Mouse (Mus musculus): Measurements from ENCODE around the gene Zfp607a. TPM values are rescaled to one million over a fixed set of nuclear protein-coding genes. Genes with fewer than 3 reads are reported as not detected.

Gene Zfp607a
- 0.72 and 1.7 TPM in 2 replicates for polyA plus RNA-seq (2012; rRNA removed)

DNA sequence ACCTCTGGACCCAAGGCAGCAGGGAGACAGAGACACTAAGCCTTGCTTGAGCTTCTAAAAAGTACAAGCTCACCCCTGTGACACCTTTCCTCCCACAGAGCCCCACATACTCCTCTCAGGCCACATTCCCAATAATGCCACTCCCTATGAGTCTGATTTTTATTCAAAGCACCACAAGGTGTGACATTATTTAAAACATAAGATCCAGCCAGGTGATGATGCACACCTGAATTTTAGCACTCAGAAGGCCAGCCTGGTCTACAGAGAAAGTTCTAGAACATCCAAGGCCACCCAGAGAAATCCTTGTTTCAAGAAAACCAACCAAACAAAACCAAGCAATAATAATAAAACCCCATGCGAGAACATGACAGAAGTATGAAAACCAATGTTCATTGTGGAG, at the start of gene Zfp607a:
Gene Zfp607a, plus strand, starts transcription at position 301 of the 400 bp plus-strand sequence.
- Histone ChIP-seq H3K4me3 (replicated peaks; ENCODE audit: extremely low read depth, low read depth, low read length) (no peak within 1 kb of the TSS), H3K4me1 (ENCODE audit: control insufficient read depth, insufficient read depth, low read length) (peaks cover 5% of the 10 kb centered on the region)
- DNase-seq, result no peak
- WGBS, result 94% methylated on average over 1 of the region's 1 CpGs
- no peak for TF ChIP-seq POLR2A (IDR thresholded peaks at IDR 0.05; ENCODE audit: borderline replicate concordance, extremely low read depth, low read depth, low read length)
- no peak for TF ChIP-seq CTCF (IDR thresholded peaks at IDR 0.05; ENCODE audit: insufficient read depth, low read length)

DNA sequence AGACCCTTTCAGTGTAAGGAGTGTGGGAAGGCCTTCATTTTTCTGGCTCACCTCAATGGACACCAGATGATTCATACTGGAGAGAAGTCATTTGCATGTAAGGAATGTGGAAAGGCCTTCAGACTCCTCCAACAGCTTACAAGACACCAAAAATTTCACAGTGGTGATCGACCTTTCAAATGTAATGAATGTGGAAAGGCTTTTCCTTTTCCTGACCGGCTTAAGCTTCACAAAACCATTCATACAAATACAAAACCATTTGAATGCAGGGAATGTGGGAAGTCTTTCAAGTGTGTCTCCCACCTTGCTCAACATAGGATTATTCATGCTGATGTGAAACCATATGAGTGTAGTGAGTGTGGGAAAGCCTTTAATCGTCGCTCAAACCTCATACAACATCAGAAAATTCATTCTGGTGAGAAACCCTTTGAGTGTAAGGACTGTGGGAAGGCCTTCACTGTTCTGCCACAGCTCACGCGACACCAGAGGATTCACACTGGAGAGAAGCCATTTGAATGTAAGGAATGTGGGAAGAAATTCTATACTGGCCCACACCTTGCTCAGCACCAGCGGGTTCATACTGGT, 38.7 kb upstream of the Zfp607a start:
- H3K4me1 ChIP-seq (ENCODE audit: control insufficient read depth, insufficient read depth, low read length), result no peaks in the 10 kb centered on the region
- 96% methylated on average over 7 of the region's 7 CpGs for WGBS
- no peak overlapping the region for H3K4me3 ChIP-seq (replicated peaks; ENCODE audit: extremely low read depth, low read depth, low read length)
- DNase-seq, result no peak
- TF ChIP-seq CTCF (IDR thresholded peaks at IDR 0.05; ENCODE audit: insufficient read depth, low read length) (no peak), POLR2A (IDR thresholded peaks at IDR 0.05; ENCODE audit: borderline replicate concordance, extremely low read depth, low read depth, low read length) (no peak)

DNA sequence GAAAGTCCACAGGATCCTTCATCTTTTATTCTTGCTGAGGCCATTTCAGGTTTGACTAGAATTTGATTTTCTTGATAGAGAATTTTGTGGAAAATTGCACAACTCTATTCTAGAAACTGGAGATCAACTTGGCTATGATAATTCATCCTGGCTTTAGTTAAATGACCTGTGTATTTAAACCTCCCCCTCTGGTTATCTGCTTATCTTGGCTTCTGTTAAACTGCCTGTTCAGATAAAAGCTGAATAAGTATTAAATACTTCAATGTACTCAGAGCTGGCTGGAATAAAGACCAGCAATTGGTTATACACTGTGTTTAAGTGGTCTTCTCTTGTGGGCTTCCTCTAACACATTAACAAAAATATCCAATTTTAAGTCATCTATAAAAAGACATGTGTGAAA, 34.7 kb upstream of the Zfp607a start:
- no peaks in the 10 kb centered on the region for H3K4me1 ChIP-seq (ENCODE audit: control insufficient read depth, insufficient read depth, low read length)
- H3K4me3 ChIP-seq (replicated peaks; ENCODE audit: extremely low read depth, low read depth, low read length), result no peak overlapping the region
- DNase-seq, result no peak
- TF ChIP-seq CTCF (IDR thresholded peaks at IDR 0.05; ENCODE audit: insufficient read depth, low read length) (no peak), POLR2A (IDR thresholded peaks at IDR 0.05; ENCODE audit: borderline replicate concordance, extremely low read depth, low read depth, low read length) (no peak)

DNA sequence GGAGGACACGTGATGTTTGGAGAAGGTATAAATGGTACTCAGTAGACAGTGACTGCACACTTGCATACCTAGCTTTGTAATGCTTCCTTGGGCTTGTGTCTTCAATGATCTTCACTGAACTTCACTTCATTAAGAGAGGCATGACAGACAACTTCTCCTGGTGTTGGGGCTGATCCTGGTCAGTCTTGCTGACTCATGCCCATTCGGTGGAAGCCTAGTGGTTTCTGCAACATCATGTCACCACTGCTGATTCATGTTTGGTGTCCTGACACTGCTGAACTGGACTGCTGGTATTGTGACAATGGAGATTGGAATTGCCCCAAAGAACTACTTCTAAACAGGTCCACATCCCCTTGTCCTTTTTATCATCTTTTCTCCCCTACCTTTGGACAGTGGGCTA, 23.2 kb upstream of the Zfp607a start:
- WGBS, result 90% methylated on average over 2 of the region's 2 CpGs
- TF ChIP-seq CTCF (IDR thresholded peaks at IDR 0.05; ENCODE audit: insufficient read depth, low read length) (no peak), POLR2A (IDR thresholded peaks at IDR 0.05; ENCODE audit: borderline replicate concordance, extremely low read depth, low read depth, low read length) (no peak)
- Histone ChIP-seq H3K4me1 (ENCODE audit: control insufficient read depth, insufficient read depth, low read length) (peaks cover 3% of the 10 kb centered on the region; the same call in 1 of the 2 replicates), H3K4me3 (replicated peaks; ENCODE audit: extremely low read depth, low read depth, low read length) (no peak overlapping the region)
- no peak for DNase-seq

DNA sequence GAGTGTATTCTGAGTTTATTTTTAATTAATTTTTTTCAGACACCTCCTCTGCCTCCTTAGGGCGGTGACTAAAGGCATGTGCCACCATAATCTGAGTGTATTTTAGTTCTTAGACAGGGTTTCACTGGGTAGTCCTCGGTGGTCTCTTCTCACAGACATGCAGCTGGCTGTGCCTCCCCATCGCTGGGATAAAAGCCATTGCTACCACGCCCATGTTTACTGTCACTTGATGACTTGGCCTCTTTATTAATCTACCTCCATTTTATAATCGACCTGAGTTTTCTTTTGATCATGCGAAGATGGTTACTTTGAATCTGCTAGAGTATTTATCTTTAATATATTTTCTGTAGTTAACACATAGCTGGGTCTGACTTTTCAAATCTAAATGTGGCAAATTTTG, 19.4 kb upstream of the Zfp607a start:
- no peak for DNase-seq
- TF ChIP-seq POLR2A (IDR thresholded peaks at IDR 0.05; ENCODE audit: borderline replicate concordance, extremely low read depth, low read depth, low read length), result no peak
- TF ChIP-seq CTCF (IDR thresholded peaks at IDR 0.05; ENCODE audit: insufficient read depth, low read length), result no peak
- Histone ChIP-seq H3K4me3 (replicated peaks; ENCODE audit: extremely low read depth, low read depth, low read length) (peak overlapping the region; percentile 74), H3K4me1 (ENCODE audit: control insufficient read depth, insufficient read depth, low read length) (peaks cover 5% of the 10 kb centered on the region; the same call in 1 of the 2 replicates)
- 22% methylated on average over 6 of the region's 6 CpGs for WGBS

DNA sequence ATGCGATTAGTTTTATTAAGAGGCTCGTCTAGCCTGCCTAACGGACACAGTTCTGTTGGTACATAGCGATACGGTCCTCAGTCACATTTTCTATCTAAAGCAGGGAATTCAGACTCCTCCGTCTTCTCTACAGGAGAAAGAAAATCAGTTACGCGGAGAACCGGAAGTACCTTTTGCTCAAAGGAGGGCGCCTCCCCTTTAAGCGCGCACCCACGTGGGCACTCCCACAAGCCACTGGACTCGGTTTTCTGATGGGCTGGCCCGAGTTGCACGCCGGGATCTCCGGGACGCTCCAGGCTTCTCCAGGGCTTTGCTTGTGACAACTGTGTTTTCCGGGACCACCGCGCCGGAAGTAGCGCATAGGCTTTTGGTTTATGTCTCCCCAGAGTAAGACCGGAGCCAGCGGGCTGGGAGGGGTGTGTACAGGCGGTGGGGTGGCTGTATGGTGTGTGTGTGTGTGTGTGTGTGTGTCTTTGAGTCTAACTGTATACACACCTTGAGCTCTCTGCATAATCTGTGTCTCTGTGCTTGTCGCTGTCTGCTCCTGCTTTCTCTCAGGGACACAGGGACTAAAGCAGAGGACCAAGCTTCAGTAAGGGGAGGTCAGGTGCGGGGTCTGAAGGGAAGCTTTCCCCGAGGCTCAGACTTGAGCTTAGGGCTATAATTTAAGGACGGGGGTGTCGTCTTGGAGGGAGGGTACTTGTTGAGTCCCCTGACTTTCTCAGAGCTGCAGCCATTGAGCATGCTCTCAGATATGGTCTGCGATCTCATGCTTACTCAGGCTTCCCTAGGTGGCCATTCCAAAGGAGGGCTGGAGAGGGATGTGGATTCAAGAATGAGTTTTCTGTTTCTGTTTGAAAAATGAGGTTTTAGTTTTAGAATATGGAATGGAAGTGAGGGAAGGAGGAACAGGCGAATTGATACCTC, 18.7 kb upstream of the Zfp607a start, which contains the start of gene Zfp59:
Gene Zfp59, plus strand, starts transcription at position 285 of the 927 bp plus-strand sequence.
- WGBS, result 3% methylated on average over 34 of the region's 34 CpGs
- peaks cover 5% of the 10 kb centered on the region; the same call in 1 of the 2 replicates for H3K4me1 ChIP-seq (ENCODE audit: control insufficient read depth, insufficient read depth, low read length)
- TF ChIP-seq CTCF (IDR thresholded peaks at IDR 0.05; ENCODE audit: insufficient read depth, low read length) (no peak), POLR2A (IDR thresholded peaks at IDR 0.05; ENCODE audit: borderline replicate concordance, extremely low read depth, low read depth, low read length) (0 out of 2 replicates have a peak, but pooled peaks have one; percentile 41)
- peak within 1 kb of the TSS; percentile 74 for H3K4me3 ChIP-seq (replicated peaks; ENCODE audit: extremely low read depth, low read depth, low read length)
- DNase-seq, result peak; percentile 81

DNA sequence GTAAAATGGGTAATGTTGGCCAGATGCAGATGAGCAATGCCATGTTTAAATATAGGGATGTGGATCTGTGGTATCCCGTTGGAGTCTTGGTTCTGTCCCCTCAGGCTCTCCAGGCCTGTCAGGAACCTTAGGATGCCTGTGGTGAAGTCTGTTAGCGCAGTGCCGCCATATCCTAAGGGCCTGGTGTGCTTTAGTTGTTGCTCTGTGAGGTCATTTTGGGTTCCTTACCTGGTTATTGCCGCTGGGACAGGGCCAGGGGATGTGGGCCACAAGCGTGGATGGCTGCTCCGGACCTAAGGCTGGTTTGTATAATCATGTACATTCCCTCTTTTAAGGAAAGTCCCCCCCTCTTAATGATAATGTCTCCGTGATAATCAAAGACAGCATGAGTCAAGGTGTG, 17.7 kb upstream of the Zfp607a start:
- no peak for DNase-seq
- WGBS, result 93% methylated on average over 7 of the region's 7 CpGs
- no peak for TF ChIP-seq POLR2A (IDR thresholded peaks at IDR 0.05; ENCODE audit: borderline replicate concordance, extremely low read depth, low read depth, low read length)
- no peak for TF ChIP-seq CTCF (IDR thresholded peaks at IDR 0.05; ENCODE audit: insufficient read depth, low read length)
- Histone ChIP-seq H3K4me1 (ENCODE audit: control insufficient read depth, insufficient read depth, low read length) (peaks cover 5% of the 10 kb centered on the region; the same call in 1 of the 2 replicates), H3K4me3 (replicated peaks; ENCODE audit: extremely low read depth, low read depth, low read length) (no peak overlapping the region)

DNA sequence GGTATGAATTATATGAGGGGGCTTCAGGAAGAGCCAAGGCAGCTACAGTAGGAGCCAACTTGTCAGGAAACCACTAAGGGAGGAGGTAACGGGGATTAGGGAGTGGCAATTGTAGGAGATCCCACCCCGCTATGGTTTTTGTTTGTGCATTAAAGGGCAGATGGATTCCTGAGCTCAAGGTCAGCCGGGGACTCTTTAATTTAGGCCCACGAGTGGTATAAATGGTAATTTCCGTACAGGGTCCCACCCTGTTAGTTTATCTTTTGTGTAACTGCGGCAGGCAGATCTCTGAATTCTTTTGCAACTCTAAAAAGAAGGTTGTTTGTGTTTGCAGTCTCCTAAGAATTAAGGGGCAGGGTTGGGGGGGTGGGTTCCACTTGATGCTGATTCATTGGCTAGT, 17.2 kb upstream of the Zfp607a start:
- Histone ChIP-seq H3K4me1 (ENCODE audit: control insufficient read depth, insufficient read depth, low read length) (peaks cover 5% of the 10 kb centered on the region; the same call in 1 of the 2 replicates), H3K4me3 (replicated peaks; ENCODE audit: extremely low read depth, low read depth, low read length) (no peak overlapping the region)
- WGBS, result 61% methylated on average over 6 of the region's 6 CpGs
- no peak for DNase-seq
- TF ChIP-seq CTCF (IDR thresholded peaks at IDR 0.05; ENCODE audit: insufficient read depth, low read length) (no peak), POLR2A (IDR thresholded peaks at IDR 0.05; ENCODE audit: borderline replicate concordance, extremely low read depth, low read depth, low read length) (no peak)

DNA sequence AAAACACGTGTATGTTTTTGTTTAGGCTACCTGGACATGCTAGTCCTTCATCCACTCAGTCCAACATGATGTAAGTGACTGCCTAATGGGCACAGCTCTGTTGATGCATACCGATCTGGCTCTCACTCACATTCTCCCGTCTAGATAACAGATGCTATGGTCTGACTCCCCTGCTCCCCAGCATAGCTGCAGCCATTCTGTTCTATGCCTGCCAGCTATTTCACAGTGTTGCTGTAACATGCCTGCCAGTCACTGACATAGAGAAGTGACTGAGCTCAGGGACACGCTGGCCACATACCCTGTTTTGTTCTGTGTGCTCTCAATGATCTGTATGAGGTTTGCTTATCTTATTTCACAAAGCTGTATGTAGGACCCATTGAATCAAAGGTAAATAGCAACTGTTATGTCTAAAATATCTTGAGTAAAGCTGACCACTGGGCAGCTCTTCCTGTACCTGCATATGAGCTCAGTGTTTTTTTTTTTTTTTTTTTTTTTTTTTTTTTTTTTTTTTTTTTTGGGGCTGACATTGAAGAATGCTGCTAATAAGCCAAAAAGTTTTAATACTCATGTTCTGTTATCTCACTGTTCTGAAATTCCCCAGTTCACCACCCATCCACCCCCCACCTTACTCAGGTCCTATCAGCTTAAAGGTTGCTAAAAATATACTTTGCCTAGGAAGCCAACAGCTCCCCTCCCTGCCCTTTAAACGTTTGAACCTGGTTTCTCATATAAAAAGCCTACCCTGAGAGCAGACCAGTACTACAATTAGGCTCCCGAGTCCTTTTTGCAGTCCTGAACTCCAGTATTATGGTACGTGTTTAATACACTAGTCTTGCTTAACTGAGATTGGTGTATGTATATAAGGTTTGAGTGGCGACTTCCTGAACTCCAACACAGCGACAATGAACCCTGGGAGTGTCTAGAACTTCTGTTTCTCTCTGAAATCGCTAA, 2.2 kb downstream of the Zfp607a start:
- no peak for DNase-seq
- TF ChIP-seq CTCF (IDR thresholded peaks at IDR 0.05; ENCODE audit: insufficient read depth, low read length) (no peak), POLR2A (IDR thresholded peaks at IDR 0.05; ENCODE audit: borderline replicate concordance, extremely low read depth, low read depth, low read length) (no peak)
- WGBS, result 18% methylated on average over 10 of the region's 10 CpGs
- H3K4me1 ChIP-seq (ENCODE audit: control insufficient read depth, insufficient read depth, low read length), result peaks cover 5% of the 10 kb centered on the region
- peak overlapping the region; percentile 72 for H3K4me3 ChIP-seq (replicated peaks; ENCODE audit: extremely low read depth, low read depth, low read length)

Measured in lung, adult 2 months (tissue).